Mouse (Mus musculus) ovary, adult 18-20 months (tissue): ENCODE results near the gene Yipf4.
"Not testable (repeated sequence)": the region's sequence is repeated elsewhere in the genome, so short reads cannot be mapped to it uniquely, and the experiment has no call there.

Source experiments
- DNase-seq: peaks from one replicate; pipeline ENCODE4 v3.0.0; 2022; ENCODE audit warnings: low spot score, mixed read lengths

Yipf4 gene

GRCm38 (mm10) chr17:74489024-74489900 is at the start of gene Yipf4:
Gene Yipf4 (plus strand): TSS chr17:74489493.
- DNase-seq, result peak; percentile 91

GRCm38 (mm10) chr17:74440486-74440885 is 48.8 kb upstream of the Yipf4 start:
- DNase-seq, result no peak

- no peak for DNase-seq
Measured at GRCm38 (mm10) chr17:74449776-74450175, 39.5 kb upstream of the Yipf4 start.

- DNase-seq, result no peak
Measured at GRCm38 (mm10) chr17:74453928-74454327, 35.4 kb upstream of the Yipf4 start.

- DNase-seq, result no peak
Measured at GRCm38 (mm10) chr17:74454660-74455059, 34.6 kb upstream of the Yipf4 start.

GRCm38 (mm10) chr17:74455426-74455825 is 33.9 kb upstream of the Yipf4 start:
- no peak for DNase-seq

- no peak for DNase-seq
Measured at GRCm38 (mm10) chr17:74456825-74457224, 32.5 kb upstream of the Yipf4 start.

GRCm38 (mm10) chr17:74457972-74458677 is 31.2 kb upstream of the Yipf4 start:
- no peak for DNase-seq

GRCm38 (mm10) chr17:74458711-74459408 is 30.4 kb upstream of the Yipf4 start, which contains the start of gene Nlrc4:
Gene Nlrc4 (minus strand): TSS chr17:74459142.
- DNase-seq, result no peak

- DNase-seq, result no peak
Measured at GRCm38 (mm10) chr17:74463510-74463909, 25.8 kb upstream of the Yipf4 start.

- not testable (repeated sequence) for DNase-seq
Measured at GRCm38 (mm10) chr17:74467981-74468380, 21.3 kb upstream of the Yipf4 start.

GRCm38 (mm10) chr17:74470133-74470532 is 19.2 kb upstream of the Yipf4 start:
- DNase-seq, result not testable (repeated sequence)

- no peak for DNase-seq
Measured at GRCm38 (mm10) chr17:74480361-74481069, 8.8 kb upstream of the Yipf4 start.

- no peak for DNase-seq
Measured at GRCm38 (mm10) chr17:74489901-74490220, 568 bp downstream of the Yipf4 start.

GRCm38 (mm10) chr17:74491565-74491964 is 2.3 kb downstream of the Yipf4 start:
- DNase-seq, result no peak

- no peak for DNase-seq
Measured at GRCm38 (mm10) chr17:74500204-74500603, 10.9 kb downstream of the Yipf4 start.

- no peak for DNase-seq
Measured at GRCm38 (mm10) chr17:74501085-74501484, 11.8 kb downstream of the Yipf4 start.

- no peak for DNase-seq
Measured at GRCm38 (mm10) chr17:74507934-74508333, 18.6 kb downstream of the Yipf4 start.

GRCm38 (mm10) chr17:74508600-74508999 is 19.3 kb downstream of the Yipf4 start:
- no peak for DNase-seq

GRCm38 (mm10) chr17:74512308-74512707 is 23.0 kb downstream of the Yipf4 start:
- DNase-seq, result no peak

GRCm38 (mm10) chr17:74522797-74523723 is 33.8 kb downstream of the Yipf4 start:
- DNase-seq, result no peak
